In genomic region chr6:92784782-92785181, GRCm38 (mm10) we compare ENCODE assay signal across 8 mouse cellular contexts. TPM values are rescaled to one million over a fixed set of nuclear protein-coding genes. Genes with fewer than 3 reads are reported as not detected.
DNase-seq lines count a peak whose midpoint lies in the region; ATAC-seq and TF ChIP-seq lines count a peak whose summit lies in the region.

No protein-coding gene starts in this region.

- no peak overlapping the region for H3K4me3 ChIP-seq in neural tube, embryonic 15.5 days (replicated peaks)
- no peak overlapping the region for H3K4me3 ChIP-seq in bone marrow, adult 2 months (replicated peaks; ENCODE audit: control insufficient read depth, low read depth, low read length)
- no peak overlapping the region for H3K4me3 ChIP-seq in embryonic facial prominence, embryonic 13.5 days
- H3K4me3 ChIP-seq in hindbrain, embryonic 14.5 days (replicated peaks; ENCODE audit: low read length), result no peak overlapping the region
- H3K4me3 ChIP-seq in limb, embryonic 14.5 days (replicated peaks; ENCODE audit: low read length), result no peak overlapping the region

- H3K9ac ChIP-seq in neural tube, embryonic 15.5 days (replicated peaks), result no peak overlapping the region
- 0 out of 2 replicates have a peak overlapping the region, but pooled peaks have one; percentile 11 for H3K9ac ChIP-seq in embryonic facial prominence, embryonic 13.5 days
- no peak overlapping the region for H3K9ac ChIP-seq in hindbrain, embryonic 14.5 days
- no peak overlapping the region for H3K9ac ChIP-seq in limb, embryonic 14.5 days (ENCODE audit: low read depth, low read length, severe bottlenecking)

- peaks cover 14% of the 10 kb centered on the region; the same call in 1 of the 2 replicates for H3K27me3 ChIP-seq in neural tube, embryonic 15.5 days (replicated peaks)
- H3K27me3 ChIP-seq in embryonic facial prominence, embryonic 13.5 days, result peaks cover 17% of the 10 kb centered on the region
- H3K27me3 ChIP-seq in hindbrain, embryonic 14.5 days (ENCODE audit: control insufficient read depth, insufficient read depth, low read length), result peaks cover 13% of the 10 kb centered on the region
- no peaks in the 10 kb centered on the region for H3K27me3 ChIP-seq in limb, embryonic 14.5 days (ENCODE audit: control insufficient read depth, insufficient read depth, low read length)

- H3K4me2 ChIP-seq in neural tube, embryonic 15.5 days, result no peak overlapping the region
- no peak overlapping the region for H3K4me2 ChIP-seq in embryonic facial prominence, embryonic 13.5 days
- no peak overlapping the region for H3K4me2 ChIP-seq in hindbrain, embryonic 14.5 days (replicated peaks)
- H3K4me2 ChIP-seq in limb, embryonic 14.5 days (replicated peaks; ENCODE audit: low read depth, low read length, severe bottlenecking), result no peak overlapping the region

- H3K4me1 ChIP-seq in neural tube, embryonic 15.5 days, result peaks cover 10% of the 10 kb centered on the region
- H3K4me1 ChIP-seq in bone marrow, adult 2 months (ENCODE audit: control insufficient read depth, insufficient read depth, low read length), result no peaks in the 10 kb centered on the region
- H3K4me1 ChIP-seq in embryonic facial prominence, embryonic 13.5 days, result peaks cover 5% of the 10 kb centered on the region; the same call in 1 of the 2 replicates
- 0 out of 2 replicates have a peak, but pooled peaks cover 8% of the 10 kb centered on the region for H3K4me1 ChIP-seq in hindbrain, embryonic 14.5 days (replicated peaks; ENCODE audit: control insufficient read depth, insufficient read depth, low read length)
- H3K4me1 ChIP-seq in limb, embryonic 14.5 days (ENCODE audit: control insufficient read depth, insufficient read depth, low read length), result peaks cover 6% of the 10 kb centered on the region; the same call in 1 of the 2 replicates

- TF ChIP-seq POLR2A in bone marrow, adult 2 months (IDR thresholded peaks at IDR 0.05; ENCODE audit: borderline replicate concordance, control insufficient read depth, low read depth, low read length), result no peak
- no peak for TF ChIP-seq POLR2A in limb, embryonic 14.5 days (IDR thresholded peaks at IDR 0.05; ENCODE audit: borderline replicate concordance, extremely low read depth, insufficient read depth, insufficient read length)

- TF ChIP-seq CTCF in bone marrow, adult 2 months (IDR thresholded peaks at IDR 0.05; ENCODE audit: control insufficient read depth, insufficient read depth, low read length), result peak; percentile 30

- DNase-seq in neural tube, embryonic 10.5 days (ENCODE audit: extremely low spot score, low spot score), result peak; percentile 68
- DNase-seq in hindbrain, embryonic 14.5 days (ENCODE audit: low spot score), result peak; percentile 88
- DNase-seq in limb, embryonic 14.5 days (ENCODE audit: low spot score), result peak; percentile 76
- peak; percentile 91 for DNase-seq in retina, embryonic 14.5 days (ENCODE audit: low spot score)

- H3K9me3 ChIP-seq in neural tube, embryonic 15.5 days (replicated peaks), result no peaks in the 10 kb centered on the region
- no peaks in the 10 kb centered on the region for H3K9me3 ChIP-seq in embryonic facial prominence, embryonic 13.5 days
- no peaks in the 10 kb centered on the region for H3K9me3 ChIP-seq in hindbrain, embryonic 14.5 days (ENCODE audit: control insufficient read depth, low read length)
- H3K9me3 ChIP-seq in limb, embryonic 14.5 days (ENCODE audit: control insufficient read depth, low read length), result no peaks in the 10 kb centered on the region

- H3K27ac ChIP-seq in neural tube, embryonic 15.5 days (replicated peaks), result no peak overlapping the region
- H3K27ac ChIP-seq in bone marrow, adult 2 months (ENCODE audit: control insufficient read depth, insufficient read depth, low read depth, low read length, poor library complexity), result no peak overlapping the region
- no peak overlapping the region for H3K27ac ChIP-seq in embryonic facial prominence, embryonic 13.5 days
- no peak overlapping the region for H3K27ac ChIP-seq in hindbrain, embryonic 14.5 days
- no peak overlapping the region for H3K27ac ChIP-seq in limb, embryonic 14.5 days (replicated peaks; ENCODE audit: low read depth, low read length)

- 15% methylated on average over 7 of the region's 7 CpGs for WGBS in neural tube, embryonic 15.5 days
- WGBS in bone marrow, adult 2 months, result 6% methylated on average over 7 of the region's 7 CpGs
- 14% methylated on average over 7 of the region's 7 CpGs for WGBS in embryonic facial prominence, embryonic 13.5 days
- WGBS in hindbrain, embryonic 14.5 days, result 4% methylated on average over 7 of the region's 7 CpGs
- WGBS in limb, embryonic 14.5 days, result 11% methylated on average over 7 of the region's 7 CpGs

- H3K36me3 ChIP-seq in neural tube, embryonic 15.5 days, result no peaks in the 10 kb centered on the region
- H3K36me3 ChIP-seq in embryonic facial prominence, embryonic 13.5 days, result no peaks in the 10 kb centered on the region
- H3K36me3 ChIP-seq in hindbrain, embryonic 14.5 days (replicated peaks; ENCODE audit: control insufficient read depth, insufficient read depth), result no peaks in the 10 kb centered on the region
- peaks cover 6% of the 10 kb centered on the region for H3K36me3 ChIP-seq in limb, embryonic 14.5 days (ENCODE audit: control insufficient read depth, insufficient read depth, low read length)

- no peak for ATAC-seq in neural tube, embryonic 15.5 days (ENCODE audit: low FRiP score)
- no peak for ATAC-seq in embryonic facial prominence, embryonic 13.5 days (ENCODE audit: insufficient number of reproducible peaks, insufficient read depth, low FRiP score, low TSS enrichment, low read depth)
- ATAC-seq in hindbrain, embryonic 14.5 days (ENCODE audit: low FRiP score), result no peak
- no peak for ATAC-seq in limb, embryonic 14.5 days (ENCODE audit: low FRiP score, low read depth)
- ATAC-seq in erythroblast, adult 5-6 weeks (replicated peaks; ENCODE audit: low FRiP score, poor library complexity, severe bottlenecking), result no peak

RNA-seq across cellular contexts. Expression of gene A730049H05Rik, which starts 31.5 kb away (rescaled TPM):
- polyA plus RNA-seq in neural tube, embryonic 15.5 days (2015; fragmentation: Nextera tagmentation; extraction: Ambion mirVana), result 0.36 and 0.68 TPM in 2 replicates
- not detected in 2 replicates for polyA plus RNA-seq in bone marrow, adult 2 months (2011; ENCODE audit: insufficient read depth, insufficient read length, low replicate concordance, missing spikeins)
- 0.67 and 1.1 TPM in 2 replicates for polyA plus RNA-seq in embryonic facial prominence, embryonic 13.5 days (2015; fragmentation: Nextera tagmentation; extraction: Ambion mirVana)
- polyA plus RNA-seq in hindbrain, embryonic 14.5 days (2014; fragmentation: Nextera tagmentation; extraction: Ambion mirVana), result 0.46 and 0.97 TPM in 2 replicates
- 0.06 and 0.10 TPM in 2 replicates for polyA plus RNA-seq in limb, embryonic 14.5 days (2012; rRNA removed)
- polyA plus RNA-seq in limb, embryonic 14.5 days (2014; fragmentation: Nextera tagmentation; extraction: Ambion mirVana), result 0.54 and 0.63 TPM in 2 replicates
- not detected in 2 replicates for total RNA-seq in erythroblast, adult 5-6 weeks (2015; ENCODE audit: low replicate concordance)
- not detected in 2 replicates for total RNA-seq in erythroblast, adult 5-6 weeks (2017; ENCODE audit: low replicate concordance)
